Mouse (Mus musculus): ENCODE results near the gene Toe1. TPM values are rescaled to one million over a fixed set of nuclear protein-coding genes. Genes with fewer than 3 reads are reported as not detected.

Toe1 gene
- polyA plus RNA-seq, 1 experiment, result 0.46 TPM

DNA sequence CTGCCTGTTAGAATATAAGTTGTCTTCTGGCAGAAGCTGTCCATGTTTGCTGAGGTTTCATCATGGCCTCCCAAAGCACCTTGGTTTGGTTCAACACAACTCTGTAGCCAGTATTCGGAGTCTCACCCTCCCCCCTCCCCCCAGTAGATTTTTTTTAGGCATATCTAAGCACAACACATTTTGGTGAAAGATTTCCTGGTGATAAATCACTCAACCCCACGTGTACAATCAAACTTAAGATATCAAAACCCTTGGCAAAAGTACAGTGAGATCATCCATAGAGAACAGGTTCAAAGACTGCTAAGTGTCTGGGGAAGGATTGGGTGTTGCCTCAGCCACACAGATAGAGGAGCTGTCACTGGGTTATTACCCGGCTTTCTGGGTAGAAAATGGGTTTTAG is 3.6 kb upstream of the Toe1 start:
- Histone ChIP-seq H3K36me3 (ENCODE audit: control insufficient read depth) (peaks cover 5% of the 10 kb centered on the region), H3K9me3 (ENCODE audit: control insufficient read depth, low read length) (no peaks in the 10 kb centered on the region), H3K4me3 (replicated peaks) (no peak overlapping the region), H3K27me3 (ENCODE audit: control insufficient read depth) (no peaks in the 10 kb centered on the region), H3K4me1 (ENCODE audit: control insufficient read depth) (peaks cover 22% of the 10 kb centered on the region)
- TF ChIP-seq GATA1 (IDR thresholded peaks at IDR 0.05; ENCODE audit: low read length), result no peak
- no peak for TF ChIP-seq TAL1 (IDR thresholded peaks at IDR 0.05; ENCODE audit: low read length)

- Histone ChIP-seq H3K9me3 (ENCODE audit: control insufficient read depth, low read length) (no peaks in the 10 kb centered on the region), H3K4me1 (ENCODE audit: control insufficient read depth) (peaks cover 2% of the 10 kb centered on the region; the same call in 1 of the 2 replicates), H3K27me3 (ENCODE audit: control insufficient read depth) (no peaks in the 10 kb centered on the region), H3K36me3 (ENCODE audit: control insufficient read depth) (peaks cover 29% of the 10 kb centered on the region), H3K4me3 (replicated peaks) (no peak overlapping the region)
- TF ChIP-seq GATA1 (IDR thresholded peaks at IDR 0.05; ENCODE audit: low read length) (no peak), TAL1 (IDR thresholded peaks at IDR 0.05; ENCODE audit: low read length) (no peak)
Observed at GRCm38 (mm10) chr4:116799901-116800300, 7.5 kb downstream of the Toe1 start.

GRCm38 (mm10) chr4:116796442-116797110 is 10.9 kb downstream of the Toe1 start:
- TF ChIP-seq TAL1 (IDR thresholded peaks at IDR 0.05; ENCODE audit: low read length), result no peak
- TF ChIP-seq GATA1 (IDR thresholded peaks at IDR 0.05; ENCODE audit: low read length), result no peak

DNA sequence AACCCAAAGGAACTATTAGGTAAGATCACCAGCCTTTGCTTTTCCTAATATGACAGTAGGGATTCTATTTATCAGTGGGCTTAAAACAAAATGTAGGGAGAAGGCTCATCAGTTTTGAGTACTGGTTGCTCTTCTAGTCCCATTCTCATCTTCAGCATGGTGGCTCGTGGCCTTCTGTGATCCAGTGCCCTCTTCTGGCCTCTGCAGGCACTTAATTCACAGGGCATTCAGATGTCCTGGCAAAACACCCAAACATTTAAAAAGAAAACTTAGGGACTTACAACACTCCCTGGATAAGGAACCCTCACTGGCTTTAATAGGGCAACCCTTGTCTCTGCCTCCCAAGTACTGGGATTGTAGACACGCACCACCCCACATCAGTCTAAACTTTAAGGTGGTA is 13.2 kb downstream of the Toe1 start:
- Histone ChIP-seq H3K9me3 (ENCODE audit: control insufficient read depth, low read length) (no peaks in the 10 kb centered on the region), H3K4me1 (ENCODE audit: control insufficient read depth) (no peaks in the 10 kb centered on the region), H3K27me3 (ENCODE audit: control insufficient read depth) (no peaks in the 10 kb centered on the region), H3K36me3 (ENCODE audit: control insufficient read depth) (no peaks in the 10 kb centered on the region), H3K4me3 (replicated peaks) (no peak overlapping the region)
- TF ChIP-seq TAL1 (IDR thresholded peaks at IDR 0.05; ENCODE audit: low read length) (no peak), GATA1 (IDR thresholded peaks at IDR 0.05; ENCODE audit: low read length) (no peak)

More at GRCm38 (mm10) chr4:116796442-116797110, 10.9 kb downstream of the Toe1 start:
- Histone ChIP-seq H3K4me3 (replicated peaks) (no peak overlapping the region), H3K27me3 (ENCODE audit: control insufficient read depth) (no peaks in the 10 kb centered on the region), H3K4me1 (ENCODE audit: control insufficient read depth) (peaks cover 2% of the 10 kb centered on the region; the same call in 1 of the 2 replicates), H3K9me3 (ENCODE audit: control insufficient read depth, low read length) (no peaks in the 10 kb centered on the region), H3K36me3 (ENCODE audit: control insufficient read depth) (peaks cover 2% of the 10 kb centered on the region; the same call in 1 of the 2 replicates)

GRCm38 (mm10) chr4:116792453-116792852 is 15.0 kb downstream of the Toe1 start:
- Histone ChIP-seq H3K9me3 (ENCODE audit: control insufficient read depth, low read length) (no peaks in the 10 kb centered on the region), H3K4me3 (replicated peaks) (no peak overlapping the region), H3K36me3 (ENCODE audit: control insufficient read depth) (no peaks in the 10 kb centered on the region), H3K27me3 (ENCODE audit: control insufficient read depth) (no peaks in the 10 kb centered on the region), H3K4me1 (ENCODE audit: control insufficient read depth) (peaks cover 7% of the 10 kb centered on the region)
- TF ChIP-seq TAL1 (IDR thresholded peaks at IDR 0.05; ENCODE audit: low read length) (no peak), GATA1 (IDR thresholded peaks at IDR 0.05; ENCODE audit: low read length) (no peak)

DNA sequence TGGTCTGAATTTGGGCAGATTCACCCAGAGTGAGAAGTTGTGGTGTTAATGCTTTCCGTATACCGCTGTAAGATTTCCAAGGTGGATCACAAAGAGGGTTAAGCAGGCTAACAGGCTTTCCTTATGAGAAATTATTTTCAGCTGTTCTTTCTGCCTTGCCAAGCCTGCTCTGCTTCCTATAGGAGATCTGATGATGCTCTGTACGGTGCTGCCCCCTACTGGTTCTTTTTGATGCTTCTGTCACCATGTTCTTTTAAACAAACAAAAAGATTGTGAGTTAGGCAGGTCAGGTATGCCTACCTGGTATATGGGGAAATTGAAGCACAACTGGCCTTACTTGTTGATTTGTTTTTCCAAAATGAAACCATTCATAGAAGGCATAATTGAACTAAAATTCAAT is 18.5 kb downstream of the Toe1 start:
- TF ChIP-seq GATA1 (IDR thresholded peaks at IDR 0.05; ENCODE audit: low read length) (no peak), TAL1 (IDR thresholded peaks at IDR 0.05; ENCODE audit: low read length) (no peak)
- H3K4me3 ChIP-seq (replicated peaks), result no peak overlapping the region
- peaks cover 7% of the 10 kb centered on the region for H3K4me1 ChIP-seq (ENCODE audit: control insufficient read depth)
- H3K36me3 ChIP-seq (ENCODE audit: control insufficient read depth), result no peaks in the 10 kb centered on the region
- H3K9me3 ChIP-seq (ENCODE audit: control insufficient read depth, low read length), result no peaks in the 10 kb centered on the region
- H3K27me3 ChIP-seq (ENCODE audit: control insufficient read depth), result no peaks in the 10 kb centered on the region

DNA sequence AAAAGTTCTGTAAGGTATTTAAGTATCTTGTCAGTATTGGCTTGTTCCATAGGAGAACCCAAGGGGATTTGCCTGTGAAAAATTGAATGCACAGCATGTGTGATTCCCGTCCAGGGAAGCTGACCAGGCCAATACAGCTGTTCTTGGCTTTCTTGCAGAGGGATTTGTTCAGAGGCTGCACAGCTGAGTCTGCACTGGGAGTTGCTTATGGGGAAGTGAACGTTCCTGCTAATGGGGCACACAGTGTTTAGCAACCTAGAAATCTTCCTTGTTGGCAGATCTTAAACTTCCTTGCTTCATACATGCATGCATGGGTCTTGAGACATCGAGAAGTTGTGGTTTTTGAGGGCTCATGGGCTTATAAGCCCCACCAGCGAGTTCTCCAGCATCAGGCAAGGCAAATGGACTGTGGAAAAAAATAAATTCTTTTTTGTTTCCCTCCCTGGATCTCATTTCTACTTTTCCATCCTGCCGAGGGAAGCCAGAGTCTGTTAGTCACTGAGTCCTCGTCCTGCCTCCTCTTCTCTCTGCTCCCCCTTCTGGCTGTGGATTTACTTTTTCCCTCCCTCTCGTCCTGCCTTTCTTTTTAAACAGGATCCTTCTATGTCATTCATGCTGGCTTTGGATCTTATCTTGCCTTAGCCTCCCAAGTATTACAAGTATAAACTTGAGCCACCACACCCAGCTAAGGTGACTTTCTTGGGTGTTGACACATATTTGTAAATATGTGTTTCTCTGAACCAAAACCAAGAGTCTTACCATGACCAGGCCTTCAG is 19.3 kb downstream of the Toe1 start:
- no peaks in the 10 kb centered on the region for H3K27me3 ChIP-seq (ENCODE audit: control insufficient read depth)
- TF ChIP-seq TAL1 (IDR thresholded peaks at IDR 0.05; ENCODE audit: low read length) (no peak), GATA1 (IDR thresholded peaks at IDR 0.05; ENCODE audit: low read length) (no peak)
- H3K36me3 ChIP-seq (ENCODE audit: control insufficient read depth), result no peaks in the 10 kb centered on the region
- no peak overlapping the region for H3K4me3 ChIP-seq (replicated peaks)
- no peaks in the 10 kb centered on the region for H3K9me3 ChIP-seq (ENCODE audit: control insufficient read depth, low read length)
- H3K4me1 ChIP-seq (ENCODE audit: control insufficient read depth), result peaks cover 7% of the 10 kb centered on the region

DNA sequence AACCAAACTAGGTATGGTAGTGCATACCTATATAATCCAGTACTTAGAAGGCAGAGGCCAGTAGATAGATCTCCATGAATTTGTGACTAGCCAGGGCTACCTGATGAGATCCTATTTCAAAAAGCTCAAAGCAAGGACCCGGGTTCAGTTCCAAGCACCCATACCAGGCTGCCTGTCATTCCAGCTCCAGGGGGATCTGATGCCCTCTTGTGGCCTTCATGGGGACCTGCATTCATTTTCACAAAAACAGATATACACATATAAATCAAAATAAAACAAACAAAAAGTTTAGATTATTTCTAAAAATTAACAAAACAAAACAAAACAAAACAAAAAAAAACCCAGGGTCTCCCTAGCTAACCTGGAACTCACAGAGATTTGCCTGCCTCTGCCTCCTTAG is 20.9 kb downstream of the Toe1 start:
- no peak for TF ChIP-seq GATA1 (IDR thresholded peaks at IDR 0.05; ENCODE audit: low read length)
- no peak for TF ChIP-seq TAL1 (IDR thresholded peaks at IDR 0.05; ENCODE audit: low read length)

DNA sequence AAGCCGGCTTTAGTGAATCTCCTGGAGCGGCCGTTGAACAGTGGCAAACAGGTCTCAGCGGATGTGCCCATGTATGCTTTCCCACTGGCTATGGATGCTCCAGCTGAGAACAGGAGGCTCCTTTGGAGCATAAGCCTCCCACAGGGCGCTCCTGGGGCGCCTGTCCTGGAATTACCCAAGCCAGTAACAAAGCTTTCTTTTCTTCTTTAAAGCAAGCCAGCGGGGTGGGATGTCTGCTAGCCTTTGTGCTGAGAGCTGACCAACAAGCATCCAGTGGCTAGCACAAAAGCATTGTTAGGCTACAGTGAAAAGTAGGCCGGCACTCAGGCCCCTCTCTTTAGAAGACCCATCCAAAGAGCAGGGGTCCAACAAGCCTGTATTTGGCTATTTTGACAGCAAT is 25.3 kb downstream of the Toe1 start:
- Histone ChIP-seq H3K9me3 (ENCODE audit: control insufficient read depth, low read length) (no peaks in the 10 kb centered on the region), H3K27me3 (ENCODE audit: control insufficient read depth) (no peaks in the 10 kb centered on the region), H3K4me1 (ENCODE audit: control insufficient read depth) (no peaks in the 10 kb centered on the region), H3K36me3 (ENCODE audit: control insufficient read depth) (no peaks in the 10 kb centered on the region), H3K4me3 (replicated peaks) (no peak overlapping the region)
- no peak for TF ChIP-seq TAL1 (IDR thresholded peaks at IDR 0.05; ENCODE audit: low read length)
- TF ChIP-seq GATA1 (IDR thresholded peaks at IDR 0.05; ENCODE audit: low read length), result no peak

More for the DNA sequence above, 20.9 kb downstream of the Toe1 start:
- no peaks in the 10 kb centered on the region for H3K27me3 ChIP-seq (ENCODE audit: control insufficient read depth)
- no peaks in the 10 kb centered on the region for H3K9me3 ChIP-seq (ENCODE audit: control insufficient read depth, low read length)
- no peaks in the 10 kb centered on the region for H3K36me3 ChIP-seq (ENCODE audit: control insufficient read depth)
- H3K4me3 ChIP-seq (replicated peaks), result no peak overlapping the region
- H3K4me1 ChIP-seq (ENCODE audit: control insufficient read depth), result peaks cover 7% of the 10 kb centered on the region

Measured in erythroblast, embryonic 14.5 days (primary cell).